Mouse (Mus musculus): ENCODE data around the gene Olfr678. TPM values are rescaled to one million over a fixed set of nuclear protein-coding genes. Genes with fewer than 3 reads are reported as not detected.

Gene Olfr678
- polyA plus RNA-seq (2017; shearing (Covaris generic)), result not detected

DNA sequence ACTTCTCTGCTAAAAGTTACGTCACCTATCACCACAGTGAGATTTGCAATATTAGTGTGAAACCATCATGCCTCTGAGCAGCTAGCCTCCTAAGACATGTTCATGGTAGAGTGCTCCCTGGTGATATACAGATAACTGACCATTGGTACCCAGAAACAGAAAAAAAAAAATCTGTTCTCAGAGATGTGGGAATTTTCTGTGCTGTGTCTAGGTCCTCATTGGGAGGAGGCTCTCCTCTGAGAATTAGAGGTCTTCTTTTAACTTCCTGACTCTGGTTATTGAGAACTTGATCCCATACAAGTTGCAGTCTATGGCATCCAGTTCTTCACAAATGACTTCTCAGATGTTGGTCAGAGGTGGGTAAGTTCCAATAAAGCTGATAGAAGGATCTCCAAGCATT lies at the start of gene Olfr678:
Gene Olfr678, plus strand, starts transcription at position 301 of the 400 bp plus-strand sequence.

GRCm38 (mm10) chr7:105028360-105028759 lies 35.9 kb upstream of the Olfr678 start, which contains the start of gene Olfr675:
Gene Olfr675 (minus strand): TSS chr7:105028460.

GRCm38 (mm10) chr7:105032398-105032797 lies 31.9 kb upstream of the Olfr678 start, which contains the start of gene Olfr676:
Gene Olfr676 (plus strand): TSS chr7:105032698.

DNA sequence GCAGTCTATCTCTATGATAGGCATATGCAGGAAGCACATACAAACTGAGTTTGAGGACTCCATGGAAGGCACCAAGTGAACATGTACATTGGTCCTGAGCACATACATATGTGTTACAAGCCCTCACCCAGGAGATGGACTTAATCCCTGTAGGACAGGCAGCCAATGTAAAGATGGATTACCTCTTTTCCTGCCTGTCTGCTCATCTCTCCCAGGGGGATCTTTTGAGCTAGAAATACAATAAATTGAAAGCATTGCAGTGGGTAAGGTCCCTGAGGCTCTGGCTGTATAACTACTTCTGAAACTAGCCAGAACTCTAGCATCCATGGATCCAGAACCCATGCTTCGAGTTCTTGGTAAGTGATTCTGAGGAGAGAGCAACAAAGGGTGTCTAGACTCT lies 16.6 kb downstream of the Olfr678 start, which contains the start of gene Olfr679:
Gene Olfr679, plus strand, starts transcription at position 301 of the 400 bp plus-strand sequence.

GRCm38 (mm10) chr7:105092717-105093116 lies 28.4 kb downstream of the Olfr678 start, which contains the start of gene Olfr680-ps1:
Gene Olfr680-ps1 (minus strand): TSS chr7:105092817.

DNA sequence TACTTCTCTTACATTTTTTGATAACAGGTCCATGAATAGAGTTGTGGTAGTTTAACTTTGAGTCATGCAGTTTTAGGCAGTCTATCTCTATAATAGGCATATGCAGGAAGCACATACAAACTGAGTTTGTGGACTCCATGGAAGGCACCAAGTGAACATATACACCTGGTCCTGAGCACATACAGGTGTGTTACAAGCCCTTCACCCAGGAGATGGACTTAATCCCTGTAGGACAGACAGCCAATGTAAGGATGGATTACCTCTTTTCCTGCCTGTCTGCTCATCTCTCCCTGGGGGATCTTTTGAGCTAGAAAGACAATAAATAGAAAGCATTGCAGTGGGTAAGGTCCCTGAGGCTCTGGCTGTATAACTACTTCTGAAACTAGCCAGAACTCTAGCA lies 52.3 kb downstream of the Olfr678 start, which contains the start of gene Olfr681:
Gene Olfr681, plus strand, starts transcription at position 301 of the 400 bp plus-strand sequence.

Other genes with a start within 250 kb of the Olfr678 start
- not detected for gene Usp17lb, start 221.9 kb upstream of the Olfr678 start, polyA plus RNA-seq (2017; shearing (Covaris generic))
- not detected for gene Usp17la, start 207.5 kb upstream of the Olfr678 start, polyA plus RNA-seq (2017; shearing (Covaris generic))
- not detected for gene Olfr665, start 186.4 kb upstream of the Olfr678 start, polyA plus RNA-seq (2017; shearing (Covaris generic))
- not detected for gene Olfr666, start 168.5 kb upstream of the Olfr678 start, polyA plus RNA-seq (2017; shearing (Covaris generic))
- not detected for gene Olfr667, start 143.0 kb upstream of the Olfr678 start, polyA plus RNA-seq (2017; shearing (Covaris generic))
- not detected for gene Olfr668, start 136.4 kb upstream of the Olfr678 start, polyA plus RNA-seq (2017; shearing (Covaris generic))
- not detected for gene Olfr669, start 130.2 kb upstream of the Olfr678 start, polyA plus RNA-seq (2017; shearing (Covaris generic))
- gene Olfr670, start 101.9 kb upstream of the Olfr678 start, polyA plus RNA-seq (2017; shearing (Covaris generic)), result not detected
- gene Olfr671, start 85.3 kb upstream of the Olfr678 start, polyA plus RNA-seq (2017; shearing (Covaris generic)), result not detected
- not detected for gene Olfr672, start 62.4 kb upstream of the Olfr678 start, polyA plus RNA-seq (2017; shearing (Covaris generic))
- gene Olfr675, start 36.0 kb upstream of the Olfr678 start, polyA plus RNA-seq (2017; shearing (Covaris generic)), result not detected
- not detected for gene Olfr676, start 31.8 kb upstream of the Olfr678 start, polyA plus RNA-seq (2017; shearing (Covaris generic))
- not detected for gene Olfr677, start 13.1 kb upstream of the Olfr678 start, polyA plus RNA-seq (2017; shearing (Covaris generic))
- gene Olfr679, start 16.7 kb downstream of the Olfr678 start, polyA plus RNA-seq (2017; shearing (Covaris generic)), result not detected
- not detected for gene Olfr680-ps1, start 28.3 kb downstream of the Olfr678 start, polyA plus RNA-seq (2017; shearing (Covaris generic))
- not detected for gene Olfr681, start 52.4 kb downstream of the Olfr678 start, polyA plus RNA-seq (2017; shearing (Covaris generic))
- not detected for gene Olfr683, start 82.5 kb downstream of the Olfr678 start, polyA plus RNA-seq (2017; shearing (Covaris generic))
- gene Olfr684, start 99.2 kb downstream of the Olfr678 start, polyA plus RNA-seq (2017; shearing (Covaris generic)), result not detected
- gene Olfr685, start 121.5 kb downstream of the Olfr678 start, polyA plus RNA-seq (2017; shearing (Covaris generic)), result not detected
- not detected for gene Olfr686, start 143.0 kb downstream of the Olfr678 start, polyA plus RNA-seq (2017; shearing (Covaris generic))
- not detected for gene Olfr688, start 223.6 kb downstream of the Olfr678 start, polyA plus RNA-seq (2017; shearing (Covaris generic))
- gene Olfr689, start 246.7 kb downstream of the Olfr678 start, polyA plus RNA-seq (2017; shearing (Covaris generic)), result 0.09 TPM

Measured in CD4-positive, CD25-positive, alpha-beta regulatory T cell, adult 9 weeks (primary cell).